Mouse (Mus musculus): ENCODE results near the gene Rin3. TPM values are rescaled to one million over a fixed set of nuclear protein-coding genes. Genes with fewer than 3 reads are reported as not detected.
"Not testable (repeated sequence)": the region's sequence is repeated elsewhere in the genome, so short reads cannot be mapped to it uniquely, and the experiment has no call there.

The Rin3 gene
- total RNA-seq, 1 experiment from 2014 or later, result 218 TPM

DNA sequence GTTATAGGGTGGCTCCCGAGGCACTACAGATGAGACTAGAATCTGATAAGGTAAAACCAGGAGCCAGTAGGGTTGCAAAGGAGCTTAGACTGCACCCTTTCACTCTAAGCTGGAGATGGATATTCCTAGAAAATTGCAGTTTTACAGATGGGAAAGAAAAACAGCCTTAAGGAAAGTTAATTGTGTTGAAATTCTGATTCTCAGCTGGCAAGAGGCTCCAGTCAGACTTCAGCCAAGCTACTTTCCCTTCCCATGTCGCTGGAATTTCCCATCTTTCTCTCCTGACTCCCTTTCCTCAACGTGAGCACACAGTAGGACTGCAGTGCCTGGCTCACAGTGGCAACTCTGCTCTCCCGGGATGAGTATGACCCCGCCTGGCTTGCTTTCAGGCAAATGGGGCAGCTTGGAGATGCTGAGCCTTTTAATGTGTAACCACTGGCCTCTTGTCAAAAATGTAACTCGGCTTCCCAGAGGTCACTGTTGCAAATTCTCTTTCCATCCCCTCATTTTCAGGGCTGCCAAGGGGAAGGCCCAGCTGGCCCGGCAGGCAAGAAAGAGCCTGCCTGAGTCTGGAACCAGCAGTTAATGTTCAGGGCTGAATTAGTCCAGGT is 6.9 kb upstream of the Rin3 start:
- ATAC-seq (ENCODE audit: extremely low read depth, insufficient number of reproducible peaks, low FRiP score, poor library complexity, severe bottlenecking), result no peak

GRCm38 (mm10) chr12:102280290-102280689 is 2.6 kb upstream of the Rin3 start:
- ATAC-seq (ENCODE audit: extremely low read depth, insufficient number of reproducible peaks, low FRiP score, poor library complexity, severe bottlenecking), result not testable (repeated sequence)

- no peak for ATAC-seq (ENCODE audit: extremely low read depth, insufficient number of reproducible peaks, low FRiP score, poor library complexity, severe bottlenecking)
Measured at GRCm38 (mm10) chr12:102280867-102281503, 1.9 kb upstream of the Rin3 start.

DNA sequence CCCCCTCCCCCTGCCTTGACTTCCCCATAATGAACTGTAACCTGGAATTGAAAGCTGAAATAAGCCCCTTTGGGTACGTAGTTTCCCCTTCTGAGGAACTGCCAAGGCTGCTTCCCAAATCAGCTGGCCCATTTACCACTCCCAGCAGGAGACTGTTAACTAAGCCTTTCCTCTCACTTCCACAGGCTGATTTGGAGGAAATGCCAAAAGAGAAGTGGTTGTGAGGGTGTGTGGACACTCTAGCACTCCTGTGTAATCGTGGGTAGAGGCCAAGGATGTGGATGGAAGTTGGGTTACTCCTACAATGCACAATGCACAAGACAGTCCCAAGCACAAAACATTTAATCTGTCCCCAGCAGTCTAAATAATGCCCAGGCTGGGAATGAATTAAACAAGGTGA is 722 bp upstream of the Rin3 start:
- peak; percentile 27; the same call in 1 of the 2 replicates for ATAC-seq (ENCODE audit: extremely low read depth, insufficient number of reproducible peaks, low FRiP score, poor library complexity, severe bottlenecking)

DNA sequence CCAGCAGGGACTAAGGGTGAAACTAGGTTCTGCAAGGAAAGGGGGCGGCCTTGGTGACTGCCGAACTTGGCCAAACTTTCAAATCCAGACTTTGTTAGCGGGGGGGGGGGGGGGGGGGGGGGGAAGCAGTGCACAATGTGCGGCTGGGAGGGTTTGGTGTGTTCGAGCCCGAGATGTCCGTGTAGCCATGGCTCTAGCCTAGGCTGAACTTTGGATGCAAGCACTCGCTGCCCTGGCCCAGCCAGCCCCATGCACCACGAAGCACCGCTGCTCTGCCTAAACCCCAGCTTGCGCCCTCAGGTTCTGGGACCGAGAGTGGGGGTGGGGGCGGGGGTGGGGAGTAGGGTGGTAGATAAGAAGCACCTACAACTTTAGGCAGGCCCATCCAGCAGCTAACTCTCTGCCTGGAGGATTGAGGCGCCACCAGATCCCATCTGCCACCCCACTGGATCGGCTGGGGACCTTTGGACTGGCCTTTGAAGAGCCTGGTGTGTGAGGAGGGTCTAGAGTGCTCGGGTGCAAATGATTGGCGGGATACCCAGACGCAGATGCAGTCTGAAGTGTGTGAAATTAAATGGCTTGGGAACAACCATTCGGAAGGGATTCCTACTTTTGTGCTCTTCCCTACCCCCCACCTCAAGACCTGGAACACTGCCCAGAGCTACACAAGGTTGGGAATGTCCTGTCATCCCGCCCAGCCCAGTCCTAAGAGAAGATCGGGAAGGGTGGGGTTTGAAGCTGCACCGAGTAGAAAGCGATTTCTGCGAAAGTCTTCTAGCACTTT is 827 bp downstream of the Rin3 start:
- ATAC-seq (ENCODE audit: extremely low read depth, insufficient number of reproducible peaks, low FRiP score, poor library complexity, severe bottlenecking), result no peak; the same call in 1 of the 2 replicates

DNA sequence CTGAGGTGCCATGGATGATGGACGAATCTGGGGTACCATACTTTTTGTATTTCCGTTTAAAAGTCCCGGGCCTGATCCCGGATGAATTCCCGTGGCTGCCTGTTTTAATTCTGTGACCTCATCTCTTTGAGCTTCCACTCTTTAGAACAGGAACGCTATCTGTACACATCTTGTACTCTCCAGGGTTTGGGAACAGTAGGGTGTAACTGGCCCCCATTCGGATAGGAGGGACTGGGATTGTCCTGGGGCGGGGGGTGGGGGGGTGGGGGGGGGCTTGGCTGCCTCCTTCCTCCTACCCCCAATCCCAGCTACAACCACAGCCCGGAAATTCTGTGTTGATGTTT is 1.4 kb downstream of the Rin3 start:
- no peak for ATAC-seq (ENCODE audit: extremely low read depth, insufficient number of reproducible peaks, low FRiP score, poor library complexity, severe bottlenecking)

DNA sequence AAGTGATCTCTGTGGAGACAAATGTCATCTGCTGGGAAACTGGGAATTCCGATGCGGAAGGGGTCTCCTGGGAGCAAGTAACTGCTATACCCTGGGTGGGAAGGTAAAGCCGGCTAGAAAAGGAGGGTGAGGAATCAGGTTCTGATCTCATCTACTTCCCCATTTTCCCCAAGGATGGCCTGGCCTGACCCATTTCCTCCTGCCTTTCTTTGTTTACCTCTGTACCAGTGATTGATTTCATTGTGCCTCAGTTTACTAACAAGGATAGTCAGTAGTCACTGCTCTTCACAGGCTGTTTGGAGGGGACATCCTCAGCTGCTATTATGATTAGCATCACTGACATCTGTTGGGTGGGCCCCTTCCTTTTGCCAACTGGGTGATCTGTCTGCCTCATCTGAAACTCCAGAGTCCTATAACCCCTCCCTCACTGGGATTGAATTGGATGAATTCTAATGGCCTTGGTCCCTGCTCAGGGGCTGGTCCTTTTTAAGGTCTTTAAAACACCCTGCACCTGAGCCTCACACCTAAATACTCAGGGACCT is 1.8 kb downstream of the Rin3 start:
- ATAC-seq (ENCODE audit: extremely low read depth, insufficient number of reproducible peaks, low FRiP score, poor library complexity, severe bottlenecking), result no peak; the same call in 1 of the 2 replicates

- no peak for ATAC-seq (ENCODE audit: extremely low read depth, insufficient number of reproducible peaks, low FRiP score, poor library complexity, severe bottlenecking)
Measured at GRCm38 (mm10) chr12:102285318-102285717, 2.5 kb downstream of the Rin3 start.

- no peak for ATAC-seq (ENCODE audit: extremely low read depth, insufficient number of reproducible peaks, low FRiP score, poor library complexity, severe bottlenecking)
Measured at GRCm38 (mm10) chr12:102285779-102286178, 2.9 kb downstream of the Rin3 start.

DNA sequence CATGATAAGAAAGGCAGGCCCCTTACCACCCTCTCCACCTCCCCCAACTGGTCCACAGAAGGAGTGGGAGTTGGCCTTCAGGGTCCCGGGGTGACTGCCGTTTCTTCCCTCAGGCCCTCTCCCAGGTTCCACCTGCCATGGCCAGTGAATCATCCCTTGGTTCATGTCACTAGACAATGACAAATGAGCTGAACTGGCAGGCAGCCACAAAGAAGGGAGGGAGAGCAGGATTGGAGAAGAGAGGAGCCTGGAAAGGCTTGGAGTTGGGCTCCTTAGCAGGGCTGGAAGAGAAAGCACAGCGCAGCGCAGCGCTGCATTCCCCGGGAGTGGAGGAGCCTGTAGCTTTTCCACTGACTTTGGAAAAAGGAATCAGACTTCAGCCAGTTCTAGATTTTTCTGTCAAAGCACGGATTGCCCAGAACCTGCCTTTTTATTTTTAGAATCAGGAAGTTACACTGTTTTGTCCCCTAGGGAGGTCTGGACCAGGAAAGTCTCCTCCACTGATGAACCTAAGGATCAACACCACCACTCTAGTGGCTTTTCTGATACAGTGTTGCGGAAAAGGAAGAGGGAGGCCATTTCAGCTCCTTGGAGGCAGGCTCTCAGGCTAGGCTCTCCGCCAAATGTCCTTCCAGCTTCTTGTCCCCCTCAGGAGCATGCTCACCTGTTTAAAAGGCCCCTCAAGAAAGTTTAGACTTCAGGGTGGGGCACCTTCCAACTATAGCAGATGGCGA is 4.0 kb downstream of the Rin3 start:
- no peak for ATAC-seq (ENCODE audit: extremely low read depth, insufficient number of reproducible peaks, low FRiP score, poor library complexity, severe bottlenecking)

DNA sequence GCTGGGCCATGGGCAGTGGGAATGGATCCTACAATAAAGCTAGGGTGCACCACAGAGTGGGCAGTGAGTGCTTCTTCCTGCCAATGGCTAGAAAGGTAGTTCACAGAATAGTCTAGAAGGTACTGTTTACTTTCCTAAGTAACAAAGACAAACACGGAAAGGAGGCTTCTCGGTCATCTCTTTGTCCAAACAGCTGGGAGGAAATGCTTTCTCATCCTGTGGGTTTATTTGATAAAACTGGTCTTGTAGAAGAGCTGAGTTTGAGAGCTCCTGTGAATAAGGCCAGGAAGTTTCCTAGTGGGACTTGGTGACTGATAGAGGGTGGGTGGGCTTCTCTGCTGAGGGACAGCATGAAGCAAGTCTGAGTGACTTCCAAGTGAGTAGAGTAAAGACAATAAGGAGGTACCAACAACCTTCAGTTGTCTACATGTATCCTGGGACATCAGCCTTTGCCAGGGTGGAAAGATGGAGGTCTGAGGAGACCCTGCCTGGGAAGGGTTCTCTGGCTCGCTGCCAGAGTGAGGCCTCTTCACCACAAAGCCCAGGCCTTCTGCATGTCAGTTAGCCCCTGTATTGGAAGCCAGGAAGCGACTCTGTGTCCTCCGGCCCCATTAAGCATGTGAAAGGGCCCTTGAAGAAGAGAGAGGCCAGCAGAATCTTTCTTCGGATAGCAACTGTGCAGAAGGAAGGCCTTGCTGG is 5.2 kb downstream of the Rin3 start:
- ATAC-seq (ENCODE audit: extremely low read depth, insufficient number of reproducible peaks, low FRiP score, poor library complexity, severe bottlenecking), result no peak

DNA sequence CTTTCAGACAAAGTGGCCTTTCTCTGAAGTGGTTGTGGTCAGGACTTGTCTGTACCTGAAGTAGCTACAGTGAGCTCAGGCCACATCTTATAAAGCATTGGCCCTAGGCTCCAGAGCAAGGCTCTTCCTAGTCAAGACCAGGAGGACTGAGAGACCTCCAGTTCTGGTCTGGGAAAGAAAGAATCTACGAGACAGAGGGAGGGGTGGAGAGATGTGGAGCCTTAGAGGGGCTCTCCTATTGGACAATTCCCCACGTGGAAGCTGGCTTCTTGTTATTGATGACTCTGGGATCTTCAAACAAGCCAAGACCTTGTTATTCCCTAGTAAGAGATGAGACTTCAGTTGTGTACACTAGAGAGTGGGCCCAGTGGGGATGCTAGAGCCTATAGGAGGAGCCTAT is 6.0 kb downstream of the Rin3 start:
- no peak for ATAC-seq (ENCODE audit: extremely low read depth, insufficient number of reproducible peaks, low FRiP score, poor library complexity, severe bottlenecking)

- ATAC-seq (ENCODE audit: extremely low read depth, insufficient number of reproducible peaks, low FRiP score, poor library complexity, severe bottlenecking), result no peak
Measured at GRCm38 (mm10) chr12:102289568-102289967, 6.7 kb downstream of the Rin3 start.

DNA sequence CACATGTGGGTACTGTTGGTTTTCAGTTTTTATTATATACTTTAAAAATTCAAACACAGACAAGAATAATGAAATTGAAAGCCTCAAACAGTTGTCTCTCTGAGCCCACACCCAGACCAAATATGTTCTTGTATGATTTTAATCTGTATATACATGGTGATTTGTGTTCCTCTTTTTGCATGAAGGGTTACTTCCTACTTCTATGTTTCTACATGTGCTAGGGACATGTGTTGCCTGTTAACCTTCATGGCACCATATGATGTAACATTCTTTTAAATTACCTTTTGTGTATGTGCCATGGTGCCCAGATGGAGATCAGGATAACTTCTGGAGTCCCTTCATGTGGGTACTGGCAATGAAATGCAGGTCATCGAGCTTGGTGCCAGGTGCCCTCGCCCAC is 7.8 kb downstream of the Rin3 start:
- ATAC-seq (ENCODE audit: extremely low read depth, insufficient number of reproducible peaks, low FRiP score, poor library complexity, severe bottlenecking), result peak; percentile 36; the same call in 1 of the 2 replicates

- ATAC-seq (ENCODE audit: extremely low read depth, insufficient number of reproducible peaks, low FRiP score, poor library complexity, severe bottlenecking), result no peak
Measured at GRCm38 (mm10) chr12:102291686-102292085, 8.8 kb downstream of the Rin3 start.

GRCm38 (mm10) chr12:102292501-102293215 is 9.8 kb downstream of the Rin3 start:
- no peak for ATAC-seq (ENCODE audit: extremely low read depth, insufficient number of reproducible peaks, low FRiP score, poor library complexity, severe bottlenecking)

- ATAC-seq (ENCODE audit: extremely low read depth, insufficient number of reproducible peaks, low FRiP score, poor library complexity, severe bottlenecking), result no peak
Measured at GRCm38 (mm10) chr12:102294634-102295033, 11.8 kb downstream of the Rin3 start.

DNA sequence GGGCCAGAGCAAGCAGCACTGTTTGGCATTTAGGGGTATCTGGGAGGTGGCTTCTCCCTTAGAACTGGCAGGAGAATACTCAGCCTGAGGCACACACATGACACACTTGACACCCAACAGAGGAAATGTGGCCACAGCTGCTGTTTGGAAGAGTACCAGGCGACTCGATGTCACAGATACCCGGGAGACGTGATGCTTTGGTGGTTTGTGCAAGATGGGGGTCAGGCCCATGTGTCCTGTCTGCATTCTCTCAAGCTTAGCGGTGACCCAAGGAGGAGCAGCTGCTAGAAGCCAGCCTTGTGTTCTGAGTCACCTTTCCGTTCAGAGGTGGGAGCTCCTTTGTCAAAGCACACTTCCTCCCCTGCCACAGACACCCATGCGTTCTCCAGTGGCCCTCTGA is 12.4 kb downstream of the Rin3 start:
- ATAC-seq (ENCODE audit: extremely low read depth, insufficient number of reproducible peaks, low FRiP score, poor library complexity, severe bottlenecking), result peak; percentile 32; the same call in 1 of the 2 replicates

Data from neutrophil, adult 5-6 weeks (primary cell).